Mouse (Mus musculus): ENCODE data around the gene Fbxw9.

Fbxw9 gene

GRCm38 (mm10) chr8:85081216-85081555, 21.3 kb downstream of the Fbxw9 start, which contains the start of gene Wdr83:
TSS of gene Wdr83 (minus strand) at chr8:85081306.
- in situ Hi-C loops (cut with MboI, MseI): loop anchor here in 1 of 2 experiments (25.0 kb wide), 1 partner anchor 456 kb away; no protein-coding TSS in a partner anchor

- in situ Hi-C loops (cut with MboI, MseI): loop anchor here in 1 of 2 experiments (25.0 kb wide), 1 partner anchor 455 kb away; no protein-coding TSS in a partner anchor
These were observed 22.3 kb downstream of the Fbxw9 start for GRCm38 (mm10) chr8:85082169-85082568.

- in situ Hi-C loops (cut with MboI, MseI): loop anchor here in 1 of 2 experiments (25.0 kb wide), 1 partner anchor 454 kb away; no protein-coding TSS in a partner anchor
These were observed 23.4 kb downstream of the Fbxw9 start, which contains the start of gene Man2b1 for GRCm38 (mm10) chr8:85083108-85083813. TSS of gene Man2b1 (plus strand) at chr8:85083270.

GRCm38 (mm10) chr8:85084633-85085032, 24.8 kb downstream of the Fbxw9 start:
- in situ Hi-C loops (cut with MboI, MseI): loop anchor here in 1 of 2 experiments (25.0 kb wide), 1 partner anchor 453 kb away; no protein-coding TSS in a partner anchor

GRCm38 (mm10) chr8:85086238-85086637, 26.4 kb downstream of the Fbxw9 start:
- in situ Hi-C loops (cut with MboI, MseI): loop anchor here in 1 of 2 experiments (25.0 kb wide), 1 partner anchor 451 kb away; no protein-coding TSS in a partner anchor

- in situ Hi-C loops (cut with MboI, MseI): loop anchor here in 1 of 2 experiments (25.0 kb wide), 1 partner anchor 449 kb away; no protein-coding TSS in a partner anchor
These were observed 28.9 kb downstream of the Fbxw9 start for GRCm38 (mm10) chr8:85088771-85089170.

GRCm38 (mm10) chr8:85090856-85091255, 31.0 kb downstream of the Fbxw9 start:
- in situ Hi-C loops (cut with MboI, MseI): loop anchor here (10.0 to 25.0 kb wide), 2 partner anchors 84 to 446 kb away; no protein-coding TSS in a partner anchor

GRCm38 (mm10) chr8:85091526-85092090, 31.8 kb downstream of the Fbxw9 start:
- in situ Hi-C loops (cut with MboI, MseI): loop anchor here (10.0 to 25.0 kb wide), 2 partner anchors 83 to 446 kb away; no protein-coding TSS in a partner anchor

GRCm38 (mm10) chr8:85095051-85095450, 35.2 kb downstream of the Fbxw9 start:
- in situ Hi-C loops (cut with MboI, MseI): loop anchor here (10.0 to 25.0 kb wide), 2 partner anchors 80 to 442 kb away; no protein-coding TSS in a partner anchor

- in situ Hi-C loops (cut with MboI, MseI): loop anchor here (10.0 to 25.0 kb wide), 2 partner anchors 79 to 442 kb away; no protein-coding TSS in a partner anchor
These were observed 35.7 kb downstream of the Fbxw9 start for GRCm38 (mm10) chr8:85095566-85095965.

GRCm38 (mm10) chr8:85096196-85096595, 36.3 kb downstream of the Fbxw9 start:
- in situ Hi-C loops (cut with MboI, MseI): loop anchor here (10.0 to 25.0 kb wide), 2 partner anchors 79 to 441 kb away; no protein-coding TSS in a partner anchor

- in situ Hi-C loops (cut with MboI, MseI): loop anchor here (10.0 to 25.0 kb wide), 2 partner anchors 78 to 440 kb away; no protein-coding TSS in a partner anchor
These were observed 37.0 kb downstream of the Fbxw9 start for GRCm38 (mm10) chr8:85096850-85097249.

- in situ Hi-C loops (cut with MboI, MseI): no loop called here
These were observed 40.3 kb downstream of the Fbxw9 start for GRCm38 (mm10) chr8:85100076-85100665.

- in situ Hi-C loops (cut with MboI, MseI): no loop called here
These were observed 53.4 kb downstream of the Fbxw9 start for GRCm38 (mm10) chr8:85113241-85113640.

- in situ Hi-C loops (cut with MboI, MseI): no loop called here
These were observed 55.6 kb downstream of the Fbxw9 start for GRCm38 (mm10) chr8:85115501-85115900.

All from T-helper 17 cell (primary cell).